Mouse (Mus musculus) small intestine, adult 2 months (tissue): ENCODE measurements around the gene Card11. TPM values are rescaled to one million over a fixed set of nuclear protein-coding genes. Genes with fewer than 3 reads are reported as not detected.
A peak's percentile ranks its signal among the peaks of the same experiment; 100 is the strongest.

Experiments used
- H3K27ac ChIP-seq: fragments of 200-500 bp; 2 replicates; pipeline ENCODE4 v1.5.1; 2012; ENCODE audit warnings: low read depth, low read length, control low read depth, inconsistent platforms; ENCODE audit not compliant: insufficient read depth
- H3K27me3 ChIP-seq: fragments of 200-500 bp; 2 replicates; pipeline ENCODE4 v1.6.1; 2012; ENCODE audit warnings: mild to moderate bottlenecking, moderate library complexity, low read length, inconsistent platforms; ENCODE audit not compliant: control insufficient read depth, insufficient read depth
- H3K36me3 ChIP-seq: fragments of 200-500 bp; 2 replicates; pipeline ENCODE4 v1.6.1; 2012; ENCODE audit warnings: mild to moderate bottlenecking, low read length, control low read depth, inconsistent platforms; ENCODE audit not compliant: control insufficient read depth, insufficient read depth
- H3K4me1 ChIP-seq: fragments of 200-500 bp; 2 replicates; pipeline ENCODE4 v1.6.1; 2012; ENCODE audit warnings: low read length, inconsistent platforms, mixed read lengths; ENCODE audit not compliant: control insufficient read depth, insufficient read depth, insufficient read length
- H3K4me3 ChIP-seq: fragments of 200-500 bp; 2 replicates; pipeline ENCODE4 v1.5.1; 2012; ENCODE audit warnings: low read depth, mild to moderate bottlenecking, control low read depth, inconsistent platforms, low read length, moderate library complexity
- CTCF ChIP-seq: fragments of 200-500 bp; IDR thresholded peaks from 2 replicates; pipeline ENCODE4 v1.5.1; 2012; ENCODE audit warnings: low read depth, mild to moderate bottlenecking, control low read depth, inconsistent platforms, low read length, moderate library complexity, mixed read lengths; ENCODE audit not compliant: insufficient replicate concordance, insufficient read length; ENCODE audit errors: extremely low read depth
- POLR2A ChIP-seq: fragments of 200-500 bp; IDR thresholded peaks from 2 replicates; pipeline ENCODE4 v1.6.1; 2012; ENCODE audit warnings: low read depth, mild to moderate bottlenecking, control low read depth, inconsistent platforms, low read length, moderate library complexity
- WGBS: fragments of 180-500 bp; shearing (Covaris S2); methylation state at CpG from one replicate; pipeline ENCODE4 v1.1.7; 2018; 5-methylcytosine and 5-hydroxymethylcytosine counted together
- polyA plus RNA-seq: library from polyadenylated mRNA; depleted of rRNA; stranded (reverse); fragments of >200 nt; gene quantifications from 2 replicates; pipeline ENCODE4 v1.2.3, GENCODE M21; 2012

Card11 gene
- polyA plus RNA-seq, 1 experiment, result 17.1 TPM

DNA sequence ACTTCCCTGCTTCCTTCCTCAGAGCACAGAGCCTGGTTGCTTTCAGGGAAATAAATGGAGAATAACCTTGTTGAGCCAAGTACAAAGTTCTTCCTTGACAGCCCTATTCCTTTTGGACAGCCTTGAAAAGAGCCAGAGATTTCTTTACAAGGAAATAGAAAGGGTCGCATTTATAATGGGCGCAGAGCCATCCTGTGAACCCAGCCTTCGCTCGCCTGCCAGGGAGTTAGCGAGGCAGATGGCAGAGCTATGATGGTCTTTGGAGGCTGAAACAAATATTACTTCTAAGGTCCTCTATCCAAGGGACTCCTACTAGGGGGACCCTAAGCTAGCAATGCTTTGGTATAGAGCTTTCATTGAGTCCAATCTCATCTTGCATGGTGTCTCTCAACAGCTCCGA, 35.0 kb upstream of the Card11 start:
- no peaks in the 10 kb centered on the region for H3K27me3 ChIP-seq
- no peak for TF ChIP-seq POLR2A
- TF ChIP-seq CTCF, result no peak
- WGBS, result 27% methylated on average over 6 of the region's 6 CpGs

DNA sequence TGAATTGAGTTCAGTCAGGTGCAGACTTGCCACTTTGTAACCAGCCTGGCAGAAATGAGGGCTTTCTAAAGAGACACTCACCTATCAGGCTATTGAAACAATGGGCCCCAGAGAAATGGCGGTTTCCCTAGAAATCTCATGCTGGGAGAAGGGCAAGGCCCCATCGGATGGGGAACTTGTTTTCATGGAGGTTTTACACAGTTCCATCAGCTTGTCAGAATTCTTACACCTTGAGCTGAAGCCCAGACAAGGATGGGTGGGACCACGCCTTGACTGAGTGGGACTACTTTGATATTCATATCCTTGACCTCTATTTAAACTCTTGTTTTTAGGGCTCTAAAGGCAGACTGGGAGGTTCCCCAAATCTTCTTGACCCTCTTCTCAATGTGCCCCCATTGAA, 33.9 kb upstream of the Card11 start:
- TF ChIP-seq CTCF, result no peak
- TF ChIP-seq POLR2A, result no peak
- Histone ChIP-seq H3K4me3 (no peak overlapping the region), H3K27ac (no peak overlapping the region), H3K36me3 (no peaks in the 10 kb centered on the region), H3K4me1 (peaks cover 3% of the 10 kb centered on the region; the same call in 1 of the 2 replicates), H3K27me3 (no peaks in the 10 kb centered on the region)
- WGBS, result 85% methylated on average over 3 of the region's 3 CpGs

More for the DNA sequence above, 35.0 kb upstream of the Card11 start:
- Histone ChIP-seq H3K4me1 (peaks cover 3% of the 10 kb centered on the region; the same call in 1 of the 2 replicates), H3K27ac (no peak overlapping the region), H3K36me3 (no peaks in the 10 kb centered on the region), H3K4me3 (no peak overlapping the region)

DNA sequence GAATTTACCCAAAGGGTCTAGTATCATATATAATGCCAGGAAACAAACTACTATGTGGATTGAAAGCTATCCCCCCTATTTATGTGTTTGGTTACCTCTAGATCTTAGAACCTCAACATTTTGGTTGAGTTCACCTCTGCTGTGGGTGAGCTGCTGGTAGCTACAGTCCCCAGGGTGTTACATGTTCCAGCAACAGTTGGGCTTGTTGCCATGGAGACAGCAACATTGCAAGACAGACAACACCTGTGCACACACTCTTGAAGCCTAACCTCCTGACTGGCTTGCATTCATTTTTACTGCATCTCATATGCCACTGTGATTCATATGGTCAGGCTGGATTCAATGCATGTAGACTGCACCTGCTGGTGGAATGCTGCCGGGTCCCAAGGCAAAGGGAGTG, 32.6 kb upstream of the Card11 start:
- no peaks in the 10 kb centered on the region for H3K36me3 ChIP-seq
- H3K4me3 ChIP-seq, result no peak overlapping the region
- TF ChIP-seq POLR2A (no peak), CTCF (no peak)
- peaks cover 3% of the 10 kb centered on the region; the same call in 1 of the 2 replicates for H3K4me1 ChIP-seq
- no peaks in the 10 kb centered on the region for H3K27me3 ChIP-seq
- WGBS, result 55% methylated on average over 1 of the region's 1 CpGs
- H3K27ac ChIP-seq, result no peak overlapping the region

DNA sequence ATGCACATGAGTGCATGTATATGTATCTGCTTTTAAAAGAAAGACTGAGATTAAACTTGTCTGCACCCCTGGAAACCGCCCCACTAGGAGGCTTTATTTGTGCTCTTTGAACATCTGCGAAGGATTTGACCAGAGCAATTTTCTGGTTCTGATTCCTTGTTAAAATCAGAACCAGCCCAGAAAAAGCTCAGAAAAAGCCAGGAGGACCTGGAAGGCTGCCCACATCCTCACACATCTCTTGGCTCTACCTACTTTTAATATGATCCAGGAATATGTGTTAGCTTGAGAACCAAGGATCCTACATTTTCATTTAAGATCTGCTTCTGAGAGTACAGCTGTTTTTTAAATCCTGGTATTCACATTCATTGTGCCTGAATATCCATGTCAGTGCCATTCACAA, 29.0 kb upstream of the Card11 start:
- TF ChIP-seq POLR2A (no peak), CTCF (no peak)
- no peaks in the 10 kb centered on the region for H3K27me3 ChIP-seq
- H3K4me3 ChIP-seq, result no peak overlapping the region

DNA sequence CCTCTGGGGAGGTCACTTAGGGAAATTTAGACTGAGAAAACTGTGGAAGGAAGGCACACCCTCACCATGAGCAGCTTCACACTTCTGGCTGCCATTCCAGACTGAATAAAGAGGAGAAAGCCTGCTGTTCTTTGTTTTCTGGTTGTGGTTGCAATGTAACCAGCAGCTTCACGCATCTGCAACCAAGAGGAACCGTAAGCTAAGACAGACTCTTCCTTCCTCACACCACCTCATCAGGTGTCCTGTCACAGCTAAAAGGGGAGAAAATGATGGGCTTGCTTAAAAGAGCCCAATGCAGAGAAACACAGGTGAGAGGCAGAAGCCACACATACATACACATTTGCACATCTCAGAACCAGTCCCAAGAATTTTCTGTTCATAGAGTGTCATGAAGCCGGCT, 25.3 kb upstream of the Card11 start:
- Histone ChIP-seq H3K36me3 (no peaks in the 10 kb centered on the region), H3K4me1 (no peaks in the 10 kb centered on the region), H3K27me3 (no peaks in the 10 kb centered on the region), H3K27ac (no peak overlapping the region), H3K4me3 (no peak overlapping the region)
- TF ChIP-seq CTCF (no peak), POLR2A (no peak)
- 91% methylated on average over 3 of the region's 3 CpGs for WGBS

More for the DNA sequence above, 29.0 kb upstream of the Card11 start:
- WGBS, result 89% methylated on average over 2 of the region's 2 CpGs
- Histone ChIP-seq H3K27ac (no peak overlapping the region), H3K36me3 (no peaks in the 10 kb centered on the region), H3K4me1 (no peaks in the 10 kb centered on the region; the same call in 1 of the 2 replicates)

DNA sequence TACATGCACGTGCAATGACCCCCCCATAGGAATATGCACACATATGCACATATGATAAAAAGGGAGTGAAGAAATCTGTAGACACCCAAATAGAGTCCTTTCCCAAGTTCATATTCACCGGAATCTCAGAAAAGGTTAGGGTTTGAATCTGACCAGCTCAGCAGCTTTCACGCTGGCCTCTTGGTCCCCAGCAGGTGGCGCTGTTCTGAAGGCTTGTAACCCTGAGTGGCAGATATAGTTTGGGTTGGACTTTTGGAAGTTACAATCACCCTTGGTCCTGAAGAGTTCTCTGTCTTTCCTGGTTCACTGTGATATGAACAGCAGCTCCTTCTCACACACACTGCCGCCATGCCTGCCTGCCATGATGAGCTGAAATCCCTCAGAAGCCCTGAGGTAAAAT, 24.1 kb upstream of the Card11 start:
- H3K27ac ChIP-seq, result no peak overlapping the region
- 77% methylated on average over 5 of the region's 5 CpGs for WGBS
- H3K4me1 ChIP-seq, result no peaks in the 10 kb centered on the region
- peak; percentile 74; the same call in 1 of the 2 replicates for TF ChIP-seq CTCF
- TF ChIP-seq POLR2A, result no peak
- no peaks in the 10 kb centered on the region for H3K27me3 ChIP-seq
- H3K36me3 ChIP-seq, result no peaks in the 10 kb centered on the region
- H3K4me3 ChIP-seq, result no peak overlapping the region

DNA sequence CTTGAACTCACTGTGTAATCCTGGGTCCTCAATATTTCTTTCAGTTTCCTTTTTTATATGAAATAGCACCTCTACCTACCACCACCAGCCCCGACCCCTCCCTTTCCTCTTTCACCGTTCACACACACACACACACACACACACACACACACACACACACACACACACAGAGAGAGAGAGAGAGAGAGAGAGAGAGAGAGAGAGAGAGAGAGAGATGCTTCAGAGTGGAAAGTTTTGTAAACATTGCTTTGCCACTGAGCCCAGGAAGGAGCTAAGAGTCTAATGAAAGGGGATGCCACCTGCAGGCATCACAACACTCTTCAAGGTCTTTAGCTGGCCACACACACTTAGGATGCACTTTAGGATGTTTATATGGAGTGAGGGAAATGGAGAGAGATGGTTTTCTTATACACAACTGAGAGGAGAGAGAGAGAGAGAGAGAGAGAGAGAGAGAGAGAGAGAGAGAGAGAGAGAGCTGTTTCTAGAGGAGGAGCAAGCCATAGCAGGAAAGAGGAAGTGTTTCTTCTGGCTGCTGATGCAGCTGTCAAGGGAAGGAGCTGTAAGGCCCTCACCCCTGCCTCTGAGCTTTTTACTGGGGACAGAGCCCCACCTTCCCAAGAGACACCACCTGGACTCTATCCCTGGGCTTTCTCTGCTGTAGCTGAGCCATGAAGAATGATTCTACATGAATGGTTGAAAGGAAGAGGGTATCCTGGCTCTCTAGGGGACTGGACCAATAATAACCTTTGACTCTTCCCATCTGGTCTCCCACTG, 17.7 kb upstream of the Card11 start:
- WGBS, result 24% methylated on average over 2 of the region's 2 CpGs
- no peaks in the 10 kb centered on the region for H3K27me3 ChIP-seq
- TF ChIP-seq CTCF (no peak), POLR2A (no peak)
- H3K4me1 ChIP-seq, result peaks cover 8% of the 10 kb centered on the region; the same call in 1 of the 2 replicates
- H3K4me3 ChIP-seq, result no peak overlapping the region
- no peaks in the 10 kb centered on the region for H3K36me3 ChIP-seq
- peak overlapping the region; percentile 72 for H3K27ac ChIP-seq
